Mouse (Mus musculus) embryonic facial prominence, embryonic 10.5 days (tissue): ENCODE measurements around the gene Capn12. TPM values are rescaled to one million over a fixed set of nuclear protein-coding genes. Genes with fewer than 3 reads are reported as not detected.
A peak's percentile ranks its signal among the peaks of the same experiment; 100 is the strongest.
"Not testable (repeated sequence)": the region's sequence is repeated elsewhere in the genome, so short reads cannot be mapped to it uniquely, and the experiment has no call there.

ENCODE experiments used
- DNase-seq: peaks from one replicate; pipeline ENCODE4 v3.0.0-alpha.2; 2017; ENCODE audit warnings: low spot score
- H3K27ac ChIP-seq: fragments of 300-500 bp; sonication (generic); replicated peaks from 2 replicates; pipeline ENCODE4 v1.5.1; 2016; ENCODE audit warnings: mild to moderate bottlenecking
- H3K27me3 ChIP-seq: fragments of 300-500 bp; sonication (generic); replicated peaks from 2 replicates; pipeline ENCODE4 v1.6.1; 2016; ENCODE audit warnings: low read depth, mild to moderate bottlenecking; ENCODE audit not compliant: poor library complexity, severe bottlenecking
- H3K36me3 ChIP-seq: fragments of 300-500 bp; sonication (generic); replicated peaks from 2 replicates; pipeline ENCODE4 v1.6.1; 2016; ENCODE audit warnings: mild to moderate bottlenecking, moderate library complexity
- H3K4me1 ChIP-seq: fragments of 300-500 bp; sonication (generic); 2 replicates; pipeline ENCODE4 v1.6.1; 2016
- H3K4me3 ChIP-seq: fragments of 300-500 bp; sonication (generic); 2 replicates; pipeline ENCODE4 v1.5.1; 2016; ENCODE audit warnings: mild to moderate bottlenecking, moderate library complexity
- H3K9me3 ChIP-seq: fragments of 300-500 bp; sonication (generic); 2 replicates; pipeline ENCODE4 v1.6.1; 2016; ENCODE audit warnings: mild to moderate bottlenecking
- WGBS: fragments of 180-500 bp; shearing (Covaris S2); methylation state at CpG from one replicate; pipeline ENCODE4 v1.1.7; 2016; 5-methylcytosine and 5-hydroxymethylcytosine counted together
- polyA plus RNA-seq: library from polyadenylated mRNA; unstranded; fragments of >200 nt; fragmentation: Nextera tagmentation; extraction: Ambion mirVana; gene quantifications from 2 replicates; pipeline ENCODE4 v1.2.1, GENCODE M21; 2016

The Capn12 gene
- polyA plus RNA-seq, 1 experiment from 2014 or later, result 0.55 TPM

DNA sequence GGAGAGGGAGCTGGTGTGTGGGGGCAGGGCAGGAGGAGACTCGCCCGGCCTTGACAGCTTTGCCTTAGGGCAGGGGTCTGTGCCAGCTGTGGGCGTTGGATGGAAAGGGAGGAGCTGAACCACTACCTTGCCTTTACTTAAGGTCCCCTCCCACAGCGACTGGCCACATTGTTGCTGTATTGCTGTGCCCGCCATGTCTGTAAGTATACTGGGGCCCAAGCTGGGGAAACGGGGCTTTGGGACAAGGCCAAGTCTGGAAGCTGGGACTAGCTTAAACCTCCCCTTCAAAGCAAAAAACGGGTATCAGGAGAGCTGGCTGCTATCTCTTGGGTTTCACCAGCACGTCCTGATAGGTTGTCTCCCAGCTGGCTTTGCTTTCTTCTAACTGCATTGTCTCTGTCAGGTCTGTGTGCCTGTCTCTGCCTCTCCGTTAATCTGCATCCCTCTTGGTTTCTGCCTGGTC lies 16.9 kb upstream of the Capn12 start:
- Histone ChIP-seq H3K9me3 (no peaks in the 10 kb centered on the region), H3K27ac (no peak overlapping the region; the same call in 1 of the 2 replicates)
- 52% methylated on average over 9 of the region's 9 CpGs for WGBS

DNA sequence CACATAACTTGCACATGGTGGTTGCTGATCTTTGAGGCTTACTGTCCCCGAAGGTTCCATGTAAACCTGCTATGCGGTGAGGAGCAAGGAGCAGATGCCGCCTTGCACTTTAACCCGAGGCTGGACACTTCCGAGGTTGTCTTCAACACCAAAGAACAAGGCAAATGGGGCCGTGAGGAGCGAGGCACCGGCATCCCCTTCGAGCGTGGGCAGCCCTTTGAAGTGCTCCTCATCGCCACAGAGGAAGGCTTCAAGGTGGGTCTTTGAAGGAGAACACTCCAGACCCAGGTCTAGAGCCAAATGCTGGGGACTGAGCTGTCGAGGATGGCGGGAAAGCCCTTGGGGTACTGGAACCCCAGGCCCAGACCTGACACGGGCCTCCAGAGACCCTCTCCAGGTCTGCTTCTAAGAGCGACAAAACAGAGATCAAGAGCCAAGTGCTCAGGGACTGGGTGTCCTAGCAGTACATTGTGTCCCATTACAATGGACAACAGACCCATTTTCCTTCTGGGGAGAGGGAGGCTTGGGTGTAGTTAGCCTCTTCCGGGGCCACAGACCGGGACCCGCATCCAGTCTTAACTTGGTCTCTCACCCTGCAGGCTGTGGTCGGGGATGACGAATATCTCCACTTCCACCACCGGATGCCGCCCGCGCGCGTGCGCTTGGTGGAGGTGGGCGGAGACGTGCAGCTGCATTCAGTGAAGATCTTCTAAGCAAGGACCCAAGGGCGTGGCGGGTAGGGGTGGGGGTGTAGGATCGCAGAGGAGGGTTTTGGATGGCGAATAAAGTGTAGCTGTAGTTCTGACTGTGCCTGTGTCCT lies 15.5 kb upstream of the Capn12 start:
- H3K36me3 ChIP-seq, result no peaks in the 10 kb centered on the region
- WGBS, result 45% methylated on average over 33 of the region's 33 CpGs
- H3K27me3 ChIP-seq, result no peaks in the 10 kb centered on the region; the same call in none of the 2 replicates
- no peaks in the 10 kb centered on the region for H3K9me3 ChIP-seq
- peak overlapping the region; percentile 46 for H3K4me3 ChIP-seq
- H3K27ac ChIP-seq, result peak overlapping the region; percentile 32
- H3K4me1 ChIP-seq, result peaks cover 26% of the 10 kb centered on the region
- peak; percentile 79 for DNase-seq

More for the DNA sequence above, 16.9 kb upstream of the Capn12 start:
- DNase-seq, result no peak
- no peak overlapping the region for H3K4me3 ChIP-seq
- H3K27me3 ChIP-seq, result no peaks in the 10 kb centered on the region; the same call in none of the 2 replicates
- H3K4me1 ChIP-seq, result peaks cover 26% of the 10 kb centered on the region
- H3K36me3 ChIP-seq, result no peaks in the 10 kb centered on the region

DNA sequence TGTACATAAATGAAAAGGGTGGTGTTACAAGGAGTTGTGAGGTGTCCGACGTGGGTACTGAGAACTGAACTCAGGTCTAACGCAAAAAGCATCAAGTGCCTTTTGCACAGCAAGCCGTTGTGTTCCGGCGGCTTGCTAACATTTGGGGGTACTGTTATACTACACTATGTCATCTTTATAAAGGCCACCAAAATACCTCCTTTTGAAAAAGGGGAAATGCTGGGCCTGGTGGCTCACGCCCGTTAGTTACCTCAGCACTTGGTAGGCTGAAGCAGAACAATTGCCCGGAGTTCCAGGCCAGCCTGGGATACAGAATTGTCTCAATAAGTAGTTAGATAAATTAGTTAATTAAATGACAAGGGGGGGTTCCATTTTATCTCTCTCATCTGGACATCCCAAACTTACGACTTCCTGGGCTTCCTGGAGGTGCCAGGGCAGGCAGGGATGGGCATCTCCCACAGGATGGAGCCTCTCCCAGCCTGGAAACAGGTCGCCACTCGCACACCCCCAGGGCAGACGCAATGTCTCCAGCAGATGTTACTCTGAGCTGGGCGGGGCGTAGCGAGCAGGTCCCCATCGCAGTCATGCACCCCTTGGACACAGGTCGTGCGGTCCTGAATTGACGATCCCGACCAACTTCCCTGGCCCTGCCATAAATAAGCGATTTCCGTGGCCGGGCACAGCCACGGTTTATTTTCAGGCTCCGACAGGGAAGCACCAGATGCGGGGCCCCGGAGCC lies 14.3 kb upstream of the Capn12 start:
- 91% methylated on average over 28 of the region's 28 CpGs for WGBS
- Histone ChIP-seq H3K27ac (peak overlapping the region; percentile 71), H3K27me3 (no peaks in the 10 kb centered on the region; the same call in none of the 2 replicates), H3K4me3 (0 out of 2 replicates have a peak overlapping the region, but pooled peaks have one; percentile 32), H3K9me3 (no peaks in the 10 kb centered on the region), H3K4me1 (peaks cover 26% of the 10 kb centered on the region), H3K36me3 (no peaks in the 10 kb centered on the region)
- DNase-seq, result no peak

- DNase-seq, result peak; percentile 80
- not testable (repeated sequence) for H3K27me3 ChIP-seq, H3K9me3 ChIP-seq, H3K36me3 ChIP-seq
- H3K4me3 ChIP-seq, result peak overlapping the region; percentile 32
- H3K27ac ChIP-seq, result peak overlapping the region; percentile 71
- 29% methylated on average over 23 of the region's 23 CpGs for WGBS
- H3K4me1 ChIP-seq, result peaks cover 26% of the 10 kb centered on the region
These were observed 13.5 kb upstream of the Capn12 start for GRCm38 (mm10) chr7:28867508-28868340.

- Histone ChIP-seq H3K27ac (no peak overlapping the region), H3K4me1 (peaks cover 24% of the 10 kb centered on the region), H3K27me3 (no peaks in the 10 kb centered on the region), H3K9me3 (no peaks in the 10 kb centered on the region), H3K36me3 (no peaks in the 10 kb centered on the region), H3K4me3 (no peak overlapping the region)
- WGBS, result 89% methylated on average over 24 of the region's 24 CpGs
- no peak for DNase-seq
These were observed 10.1 kb upstream of the Capn12 start for GRCm38 (mm10) chr7:28870901-28871664.

GRCm38 (mm10) chr7:28874565-28874964 lies 6.7 kb upstream of the Capn12 start:
- 72% methylated on average over 2 of the region's 2 CpGs for WGBS
- Histone ChIP-seq H3K9me3 (no peaks in the 10 kb centered on the region), H3K4me3 (no peak overlapping the region), H3K4me1 (peaks cover 18% of the 10 kb centered on the region), H3K27me3 (no peaks in the 10 kb centered on the region), H3K27ac (no peak overlapping the region), H3K36me3 (no peaks in the 10 kb centered on the region)
- no peak for DNase-seq

DNA sequence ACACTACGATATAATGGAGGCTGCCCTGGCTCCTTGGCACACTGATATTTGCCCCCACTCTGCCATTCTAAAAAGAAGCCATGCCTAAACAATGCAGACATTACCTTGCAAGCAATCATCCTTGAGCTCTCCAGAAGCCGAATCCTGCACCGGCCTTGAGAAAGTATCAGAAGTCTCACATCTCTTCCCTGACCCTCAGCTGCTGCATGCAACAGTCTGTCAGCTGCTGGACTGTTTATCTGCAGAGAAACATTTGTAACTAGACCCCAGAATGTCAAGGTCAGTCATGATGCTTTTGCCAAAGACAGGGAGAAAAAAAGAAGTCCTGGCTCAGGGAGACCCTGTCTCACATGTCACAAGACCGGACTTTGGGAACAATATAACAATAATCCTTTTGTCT lies 5.1 kb upstream of the Capn12 start:
- no peak overlapping the region for H3K4me3 ChIP-seq
- 72% methylated on average over 4 of the region's 4 CpGs for WGBS
- no peak for DNase-seq
- peaks cover 25% of the 10 kb centered on the region for H3K4me1 ChIP-seq
- no peaks in the 10 kb centered on the region for H3K9me3 ChIP-seq
- H3K36me3 ChIP-seq, result no peaks in the 10 kb centered on the region
- H3K27me3 ChIP-seq, result no peaks in the 10 kb centered on the region
- H3K27ac ChIP-seq, result no peak overlapping the region

GRCm38 (mm10) chr7:28877155-28877554 lies 4.1 kb upstream of the Capn12 start:
- DNase-seq, result no peak
- H3K36me3 ChIP-seq, result no peaks in the 10 kb centered on the region
- no peaks in the 10 kb centered on the region for H3K9me3 ChIP-seq
- no peaks in the 10 kb centered on the region for H3K27me3 ChIP-seq
- peaks cover 36% of the 10 kb centered on the region for H3K4me1 ChIP-seq
- 91% methylated on average over 7 of the region's 7 CpGs for WGBS
- no peak overlapping the region for H3K4me3 ChIP-seq
- no peak overlapping the region for H3K27ac ChIP-seq

DNA sequence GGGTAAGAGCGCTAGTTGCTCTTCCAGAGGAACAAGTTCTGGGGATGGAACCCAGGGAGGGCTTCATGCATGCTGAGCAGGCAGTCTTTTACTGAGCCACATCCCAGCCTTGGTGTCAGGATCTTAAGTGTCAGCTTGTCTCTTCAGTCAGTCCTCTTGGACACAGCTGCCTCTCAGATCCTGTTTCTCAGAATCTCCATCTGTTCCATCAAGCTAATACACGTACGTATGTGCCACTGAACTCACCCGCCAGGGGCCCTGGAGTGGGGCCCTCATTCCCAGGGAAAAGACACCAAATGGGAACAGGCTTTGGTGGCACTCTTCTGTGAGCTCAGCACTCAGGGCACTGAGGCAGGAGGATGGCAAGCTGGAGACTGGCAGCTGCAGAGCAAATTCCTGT lies 3.4 kb upstream of the Capn12 start:
- no peaks in the 10 kb centered on the region for H3K9me3 ChIP-seq
- H3K4me1 ChIP-seq, result peaks cover 37% of the 10 kb centered on the region
- H3K27ac ChIP-seq, result no peak overlapping the region
- H3K27me3 ChIP-seq, result no peaks in the 10 kb centered on the region
- H3K4me3 ChIP-seq, result no peak overlapping the region
- 84% methylated on average over 4 of the region's 4 CpGs for WGBS
- DNase-seq, result peak; percentile 7
- H3K36me3 ChIP-seq, result no peaks in the 10 kb centered on the region

DNA sequence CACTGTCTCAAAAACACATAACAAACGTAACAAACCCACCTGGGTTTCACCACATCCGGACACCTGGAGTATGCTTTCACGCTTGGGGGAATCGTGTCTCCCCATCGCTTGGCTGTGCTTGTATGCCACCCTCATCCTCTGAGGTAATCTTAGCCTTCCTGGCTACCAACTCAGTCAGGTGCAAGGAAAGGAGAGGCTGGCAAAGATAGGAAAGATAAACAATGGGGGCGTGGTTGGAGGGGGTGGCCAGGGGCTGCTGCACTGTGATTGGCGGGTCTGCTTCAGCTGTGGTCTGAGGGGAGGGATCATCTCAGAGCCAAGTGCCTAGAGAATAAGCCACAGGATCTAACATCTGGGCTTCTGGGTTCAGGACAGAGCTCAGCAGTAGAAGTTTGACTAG lies 1.6 kb upstream of the Capn12 start:
- Histone ChIP-seq H3K36me3 (no peaks in the 10 kb centered on the region), H3K9me3 (no peaks in the 10 kb centered on the region), H3K4me3 (no peak overlapping the region), H3K27me3 (no peaks in the 10 kb centered on the region), H3K27ac (no peak overlapping the region), H3K4me1 (peaks cover 26% of the 10 kb centered on the region)
- WGBS, result 75% methylated on average over 7 of the region's 7 CpGs
- DNase-seq, result no peak

DNA sequence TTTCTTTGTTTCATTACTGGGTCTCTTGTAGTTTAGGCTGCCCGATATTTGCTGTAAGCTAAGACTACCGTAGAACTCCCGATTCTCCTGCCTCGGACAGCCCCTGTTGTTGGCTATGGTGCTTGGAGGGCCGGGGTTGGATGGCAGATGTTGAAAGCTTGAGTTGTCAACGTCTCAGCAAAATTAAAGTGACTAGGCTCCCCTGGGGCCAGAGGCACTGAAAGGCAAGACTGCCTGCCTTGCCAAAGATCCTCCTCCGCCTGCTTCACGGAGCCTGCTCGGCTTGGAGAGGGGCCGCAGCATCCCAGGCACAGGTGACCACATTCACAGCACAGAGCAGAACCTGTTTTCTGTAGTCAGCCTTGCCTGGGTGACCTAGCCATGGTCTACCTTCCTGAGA lies 668 bp upstream of the Capn12 start:
- 71% methylated on average over 10 of the region's 10 CpGs for WGBS
- Histone ChIP-seq H3K9me3 (no peaks in the 10 kb centered on the region), H3K4me3 (no peak overlapping the region), H3K27me3 (0 out of 2 replicates have a peak, but pooled peaks cover under 1% of the 10 kb centered on the region), H3K27ac (no peak overlapping the region; the same call in 1 of the 2 replicates), H3K4me1 (peaks cover 25% of the 10 kb centered on the region), H3K36me3 (no peaks in the 10 kb centered on the region)
- DNase-seq, result no peak
